Comparison of ENCODE assay signal across 24 mouse cellular contexts in the genomic region with DNA sequence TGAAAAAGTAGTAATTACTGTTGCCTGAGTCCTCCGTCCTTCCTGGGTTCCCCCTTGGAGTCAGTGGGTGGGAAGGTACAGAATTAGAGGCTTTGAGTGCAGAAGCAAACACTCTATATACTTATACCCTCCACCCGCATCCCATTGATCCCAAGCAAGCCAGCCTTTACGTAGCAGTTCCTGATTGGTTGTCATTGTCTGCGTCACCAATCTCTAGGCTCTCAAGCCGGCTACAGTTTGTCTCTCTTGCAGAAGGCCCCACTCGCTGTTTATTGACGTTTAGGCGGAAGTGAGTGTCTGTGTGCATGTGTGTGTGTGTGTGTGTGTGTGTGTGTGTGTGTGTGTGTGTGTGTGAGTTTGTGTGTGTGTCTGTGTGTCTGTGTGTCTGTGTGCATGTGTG. TPM values are rescaled to one million over a fixed set of nuclear protein-coding genes. Genes with fewer than 3 reads are reported as not detected.
"Had no signal": no experiment of that assay in that cellular context is flagged by ENCODE, and none has a peak within 500 bp of the region (broad histone marks: within the 10 kb centered on the region; RNA-seq: fewer than 3 reads in every experiment).

No protein-coding gene starts in this region.

- DNase-seq: lung, adult 18-20 months; lung, embryonic 14.5 days; lung, postnatal 10 days; lung, postnatal 4 days; midbrain, embryonic 14.5 days; retina, postnatal 1 day; right cerebral cortex, adult 18-20 months; right cerebral cortex, postnatal 25 days; thymus, adult 2 months; thymus, postnatal 25 days; thymus, postnatal 4 days had no signal

- H3K27me3 ChIP-seq: midbrain, embryonic 12.5 days; neural tube, embryonic 13.5 days; neural tube, embryonic 15.5 days had no signal

- H3K27ac ChIP-seq: midbrain, embryonic 10.5 days; midbrain, embryonic 12.5 days; neural tube, embryonic 13.5 days; neural tube, embryonic 15.5 days had no signal

- H3K9ac ChIP-seq: lung, embryonic 14.5 days; midbrain, embryonic 12.5 days; neural tube, embryonic 13.5 days; neural tube, embryonic 15.5 days had no signal

- H3K9me3 ChIP-seq: neural tube, embryonic 13.5 days; neural tube, embryonic 15.5 days had no signal

- H3K4me3 ChIP-seq: midbrain, embryonic 10.5 days; midbrain, embryonic 12.5 days; myocyte; neural tube, embryonic 13.5 days; neural tube, embryonic 15.5 days had no signal

- ATAC-seq: midbrain, embryonic 16.5 days had no signal

- H3K4me2 ChIP-seq: lung, embryonic 14.5 days; midbrain, embryonic 12.5 days; neural tube, embryonic 13.5 days; neural tube, embryonic 15.5 days had no signal

- H3K36me3 ChIP-seq: midbrain, embryonic 10.5 days; midbrain, embryonic 12.5 days; neural tube, embryonic 13.5 days; neural tube, embryonic 15.5 days had no signal

- H3K4me1 ChIP-seq: midbrain, embryonic 10.5 days; midbrain, embryonic 12.5 days; neural tube, embryonic 13.5 days; neural tube, embryonic 15.5 days had no signal

RNA-seq across cellular contexts. Expression of a gene that starts 20.8 kb away (rescaled TPM):
- polyA plus RNA-seq: liver, embryonic 16.5 days; lung, embryonic 14.5 days; lung, embryonic 16.5 days; midbrain, embryonic 10.5 days; midbrain, embryonic 12.5 days; midbrain, embryonic 14.5 days; midbrain, embryonic 16.5 days; myocyte; neural tube, embryonic 11.5 days; neural tube, embryonic 13.5 days; neural tube, embryonic 15.5 days; spleen, adult 2 months; stomach, embryonic 14.5 days; stomach, embryonic 16.5 days; thymus, adult 2 months; urinary bladder, adult 2 months had no signal

RNA-seq across cellular contexts. Expression of a gene that starts 53.1 kb away (rescaled TPM):
- polyA plus RNA-seq: liver, embryonic 16.5 days; myocyte had no signal
